Mouse (Mus musculus) hindbrain, embryonic 14.5 days (tissue): ENCODE data around the gene Naa50. TPM values are rescaled to one million over a fixed set of nuclear protein-coding genes. Genes with fewer than 3 reads are reported as not detected.

Source experiments
- ATAC-seq: fragments of 200-750 bp; cut with Nextera tagmentation; 2 replicates; pipeline ENCODE4 v1.8.0; 2017; ENCODE audit warnings: moderate number of reproducible peaks, mild to moderate bottlenecking, moderate TSS enrichment, moderate library complexity; ENCODE audit not compliant: low FRiP score
- DNase-seq: peaks from one replicate; pipeline ENCODE4 v3.0.0-alpha.2; 2015; ENCODE audit warnings: low spot score
- H3K27ac ChIP-seq: fragments of 300-500 bp; sonication (generic); 2 replicates; pipeline ENCODE4 v1.5.1; 2014; ENCODE audit warnings: mild to moderate bottlenecking, moderate library complexity
- H3K27me3 ChIP-seq: fragments of 300-500 bp; sonication (generic); 2 replicates; pipeline ENCODE4 v1.6.1; 2014; ENCODE audit warnings: mild to moderate bottlenecking, low read length, mixed read lengths; ENCODE audit not compliant: control insufficient read depth, insufficient read depth
- H3K36me3 ChIP-seq: fragments of 300-500 bp; sonication (generic); replicated peaks from 2 replicates; pipeline ENCODE4 v1.6.1; 2014; ENCODE audit not compliant: control insufficient read depth, insufficient read depth
- H3K4me1 ChIP-seq: fragments of 300-500 bp; sonication (generic); replicated peaks from 2 replicates; pipeline ENCODE4 v1.6.1; 2014; ENCODE audit warnings: antibody characterized with exemption, low read length, mixed read lengths; ENCODE audit not compliant: control insufficient read depth, insufficient read depth
- H3K4me2 ChIP-seq: fragments of 300-500 bp; sonication (generic); replicated peaks from 2 replicates; pipeline ENCODE4 v1.6.1; 2014; ENCODE audit warnings: mild to moderate bottlenecking, moderate library complexity
- H3K4me3 ChIP-seq: fragments of 300-500 bp; sonication (generic); replicated peaks from 2 replicates; pipeline ENCODE4 v1.5.1; 2014; ENCODE audit warnings: mild to moderate bottlenecking, low read length
- H3K9ac ChIP-seq: fragments of 300-500 bp; sonication (generic); 2 replicates; pipeline ENCODE4 v1.6.1; 2014
- H3K9me3 ChIP-seq: fragments of 300-500 bp; sonication (generic); 2 replicates; pipeline ENCODE4 v1.6.1; 2016; ENCODE audit warnings: low read length; ENCODE audit not compliant: control insufficient read depth
- WGBS: fragments of 180-500 bp; shearing (Covaris S2); extraction: QIAGEN DNeasy Blood & Tissue Kit; methylation state at CpG from one replicate; pipeline ENCODE4 v1.1.7; 2014; 5-methylcytosine and 5-hydroxymethylcytosine counted together
- polyA plus RNA-seq: library from polyadenylated mRNA; unstranded; fragments of >200 nt; fragmentation: Nextera tagmentation; extraction: Ambion mirVana; gene quantifications from 2 replicates; pipeline ENCODE4 v1.2.1, GENCODE M21; 2014

Gene Naa50
- polyA plus RNA-seq, 1 experiment from 2014 or later: 41.0 TPM

DNA sequence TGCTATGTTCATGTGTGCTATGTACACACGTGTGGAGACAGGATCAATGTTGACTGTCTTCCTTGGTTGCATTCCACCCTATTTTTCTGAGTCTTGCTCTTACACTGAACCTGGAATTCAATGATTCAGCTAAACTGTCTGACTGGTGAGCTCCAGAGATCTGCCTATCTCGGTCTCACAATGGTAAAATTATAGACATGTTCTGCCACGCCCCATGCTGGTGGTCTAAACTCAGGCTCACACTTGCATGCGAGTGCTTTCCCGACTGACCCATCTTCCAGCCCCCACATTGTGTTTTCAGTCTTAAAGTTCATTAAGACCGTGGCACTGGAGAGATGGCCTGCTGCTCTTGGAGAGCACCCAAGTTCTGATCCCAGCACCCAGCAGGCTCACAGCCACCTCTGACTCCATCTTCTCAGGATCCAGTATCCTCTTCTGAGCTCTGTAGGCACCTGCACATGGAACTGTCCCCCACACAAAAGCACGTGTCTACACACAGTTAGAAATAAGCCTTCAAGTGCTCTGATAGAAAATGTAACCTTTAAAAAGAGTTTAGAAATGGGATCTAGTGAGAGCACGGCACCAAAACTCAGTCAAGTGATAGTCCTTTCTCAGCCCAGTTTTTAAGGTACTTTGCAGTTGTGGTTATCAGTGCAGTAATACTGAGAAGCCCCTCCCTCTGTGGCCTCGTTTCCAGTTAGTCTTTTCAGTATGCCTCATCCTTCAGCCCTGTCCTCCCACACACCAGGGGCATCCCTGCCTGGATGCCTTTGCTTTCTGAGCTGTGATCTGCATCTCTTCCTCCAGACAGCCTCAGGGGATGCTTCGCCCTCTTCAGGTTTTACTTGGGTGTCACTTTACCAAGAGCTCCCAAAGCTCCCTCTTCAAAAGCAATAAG lies 70.8 kb downstream of the Naa50 start:
- H3K9me3 ChIP-seq: no peaks in the 10 kb centered on the region
- no peaks in the 10 kb centered on the region for H3K27me3 ChIP-seq
- no peak for ATAC-seq
- H3K36me3 ChIP-seq: peaks cover 79% of the 10 kb centered on the region
- no peak overlapping the region for H3K4me3 ChIP-seq
- no peak overlapping the region for H3K9ac ChIP-seq
- no peak overlapping the region for H3K27ac ChIP-seq
- no peak for DNase-seq
- H3K4me2 ChIP-seq: no peak overlapping the region
- no peaks in the 10 kb centered on the region for H3K4me1 ChIP-seq
- 83% methylated on average over 10 of the region's 10 CpGs for WGBS

DNA sequence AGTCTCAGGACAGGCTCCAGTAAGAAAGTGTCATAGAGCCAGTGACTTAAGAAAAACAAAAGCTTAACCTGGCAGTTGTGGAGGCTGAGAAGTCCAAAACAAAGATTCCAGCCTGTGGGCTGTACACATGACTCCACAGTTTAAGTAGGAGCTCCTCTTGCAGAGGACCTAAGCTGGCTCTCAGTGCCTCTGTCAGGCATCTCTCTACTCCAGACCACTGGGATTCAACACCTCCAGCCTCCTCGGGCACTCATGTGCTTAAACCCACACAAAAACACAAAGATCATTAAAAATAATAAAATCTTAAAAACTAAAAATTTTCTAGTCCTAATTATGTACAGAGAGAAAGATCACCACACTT lies 71.4 kb downstream of the Naa50 start:
- Histone ChIP-seq H3K27ac (no peak overlapping the region), H3K27me3 (no peaks in the 10 kb centered on the region), H3K4me2 (no peak overlapping the region), H3K9ac (no peak overlapping the region), H3K4me1 (no peaks in the 10 kb centered on the region), H3K36me3 (peaks cover 79% of the 10 kb centered on the region), H3K9me3 (no peaks in the 10 kb centered on the region), H3K4me3 (no peak overlapping the region)
- no peak for DNase-seq
- no peak for ATAC-seq
- 93% methylated on average over 1 of the region's 1 CpGs for WGBS

DNA sequence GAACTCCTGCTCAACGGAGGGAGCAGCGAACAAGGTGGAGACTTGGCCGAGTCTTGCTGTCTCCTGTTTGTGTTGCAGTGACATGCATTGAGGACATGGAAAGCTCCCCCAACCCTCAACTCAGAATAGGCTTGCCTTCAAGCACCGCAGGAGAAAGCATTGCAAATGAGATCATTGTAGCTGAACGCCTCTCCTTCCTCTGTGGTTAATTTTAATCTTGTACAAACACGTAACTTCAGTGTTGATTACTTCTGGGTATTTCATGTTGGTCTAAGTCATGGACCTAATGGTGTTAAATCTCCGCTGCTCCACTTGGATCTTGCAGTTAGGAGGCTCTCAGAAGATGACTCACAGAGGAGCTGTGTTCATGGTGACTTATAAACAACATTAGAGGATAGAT lies 73.1 kb downstream of the Naa50 start:
- no peak for ATAC-seq
- peaks cover 81% of the 10 kb centered on the region for H3K36me3 ChIP-seq
- no peaks in the 10 kb centered on the region for H3K4me1 ChIP-seq
- H3K27ac ChIP-seq: no peak overlapping the region
- no peak for DNase-seq
- H3K9ac ChIP-seq: no peak overlapping the region
- WGBS: 93% methylated on average over 7 of the region's 7 CpGs
- H3K4me3 ChIP-seq: no peak overlapping the region
- H3K4me2 ChIP-seq: no peak overlapping the region
- no peaks in the 10 kb centered on the region for H3K27me3 ChIP-seq
- H3K9me3 ChIP-seq: no peaks in the 10 kb centered on the region

Other genes with a start within 250 kb of the Naa50 start
- gene Qtrt2, start 213.0 kb upstream of the Naa50 start, polyA plus RNA-seq: 23.3 and 26.3 TPM in 2 replicates
- 3.6 and 3.8 TPM in 2 replicates for gene Zdhhc23, start 160.0 kb upstream of the Naa50 start, polyA plus RNA-seq
- 2.0 and 2.5 TPM in 2 replicates for gene Gramd1c, start 76.5 kb upstream of the Naa50 start, polyA plus RNA-seq
- gene Atp6v1a, start 125 bp upstream of the Naa50 start, polyA plus RNA-seq: 169 and 200 TPM in 2 replicates
- gene Usf3, start 33.4 kb downstream of the Naa50 start, polyA plus RNA-seq: 4.4 and 4.7 TPM in 2 replicates
- 14.3 and 19.7 TPM in 2 replicates for gene Sidt1, start 193.4 kb downstream of the Naa50 start, polyA plus RNA-seq
- 14.6 and 19.9 TPM in 2 replicates for gene Spice1, start 207.3 kb downstream of the Naa50 start, polyA plus RNA-seq